In genomic region chr11:55041348-55041747, GRCm38 (mm10) we compare ENCODE assay signal across 10 mouse cellular contexts. TPM values are rescaled to one million over a fixed set of nuclear protein-coding genes. Genes with fewer than 3 reads are reported as not detected.
DNase-seq lines count a peak whose midpoint lies in the region; ATAC-seq and TF ChIP-seq lines count a peak whose summit lies in the region.
"Had no signal": no experiment of that assay in that cellular context is flagged by ENCODE, and none has a peak within 500 bp of the region (broad histone marks: within the 10 kb centered on the region; RNA-seq: fewer than 3 reads in every experiment).

No protein-coding gene starts in this region.

- 84% methylated on average over 4 of the region's 4 CpGs for WGBS in limb, embryonic 11.5 days
- WGBS in limb, embryonic 10.5 days: 79% methylated on average over 4 of the region's 4 CpGs
- 84% methylated on average over 4 of the region's 4 CpGs for WGBS in midbrain, embryonic 13.5 days

- H3K4me2 ChIP-seq in limb, embryonic 11.5 days (ENCODE audit: low read depth, severe bottlenecking): no peak overlapping the region
- no peak overlapping the region for H3K4me2 ChIP-seq in midbrain, embryonic 13.5 days (replicated peaks)
- H3K4me2 ChIP-seq: kidney, embryonic 15.5 days; lung, embryonic 15.5 days had no signal

- TF ChIP-seq CTCF in bone marrow macrophage, adult 2 months (IDR thresholded peaks at IDR 0.05; ENCODE audit: low read depth, low read length): peak; percentile 51; the same call in 1 of the 2 replicates

- no peaks in the 10 kb centered on the region for H3K36me3 ChIP-seq in limb, embryonic 11.5 days (ENCODE audit: control insufficient read depth, insufficient read depth, low read length)
- H3K36me3 ChIP-seq in limb, embryonic 10.5 days: no peaks in the 10 kb centered on the region
- no peaks in the 10 kb centered on the region for H3K36me3 ChIP-seq in midbrain, embryonic 13.5 days
- H3K36me3 ChIP-seq: kidney, embryonic 15.5 days; lung, embryonic 15.5 days had no signal

- peak; percentile 16 for DNase-seq in gastrocnemius, postnatal 10 days
- no peak for DNase-seq in gastrocnemius, postnatal 36 days
- peak; percentile 28 for DNase-seq in limb, embryonic 11.5 days (ENCODE audit: low spot score)
- no peak for DNase-seq in limb, embryonic 10.5 days (ENCODE audit: low spot score)
- peak; percentile 43 to 52 for DNase-seq in B cell, adult 2 months
- no peak for DNase-seq in adrenal gland, postnatal 10 days

- no peak overlapping the region for H3K9ac ChIP-seq in limb, embryonic 11.5 days (ENCODE audit: low read length)
- no peak overlapping the region for H3K9ac ChIP-seq in midbrain, embryonic 13.5 days (replicated peaks)
- H3K9ac ChIP-seq: kidney, embryonic 15.5 days; lung, embryonic 15.5 days had no signal

- no peak overlapping the region for H3K27ac ChIP-seq in limb, embryonic 11.5 days (replicated peaks; ENCODE audit: low read depth, low read length)
- H3K27ac ChIP-seq in limb, embryonic 10.5 days: no peak overlapping the region
- no peak overlapping the region for H3K27ac ChIP-seq in bone marrow macrophage, adult 2 months (ENCODE audit: insufficient read depth, low read depth, low read length)
- no peak overlapping the region for H3K27ac ChIP-seq in midbrain, embryonic 13.5 days
- H3K27ac ChIP-seq: kidney, embryonic 15.5 days; lung, embryonic 15.5 days had no signal

- intact Hi-C loops in gastrocnemius, postnatal 36 days (cut with DNase I): no loop called here

- ATAC-seq in limb, embryonic 11.5 days (ENCODE audit: insufficient number of reproducible peaks, low FRiP score, low TSS enrichment, low read depth): no peak
- ATAC-seq in midbrain, embryonic 13.5 days: no peak

- no peak overlapping the region for H3K4me3 ChIP-seq in limb, embryonic 11.5 days (ENCODE audit: low read depth, low read length)
- H3K4me3 ChIP-seq in limb, embryonic 10.5 days: no peak overlapping the region
- no peak overlapping the region for H3K4me3 ChIP-seq in bone marrow macrophage, adult 2 months (ENCODE audit: insufficient read depth, low read length)
- H3K4me3 ChIP-seq in midbrain, embryonic 13.5 days (replicated peaks): no peak overlapping the region
- H3K4me3 ChIP-seq: kidney, embryonic 15.5 days; lung, embryonic 15.5 days had no signal

- no peaks in the 10 kb centered on the region for H3K4me1 ChIP-seq in limb, embryonic 11.5 days (ENCODE audit: control insufficient read depth, insufficient read depth, low read length)
- no peaks in the 10 kb centered on the region; the same call in 1 of the 2 replicates for H3K4me1 ChIP-seq in limb, embryonic 10.5 days
- no peaks in the 10 kb centered on the region for H3K4me1 ChIP-seq in bone marrow macrophage, adult 2 months (ENCODE audit: control insufficient read depth, insufficient read depth, low read length)
- no peaks in the 10 kb centered on the region for H3K4me1 ChIP-seq in midbrain, embryonic 13.5 days (replicated peaks)
- H3K4me1 ChIP-seq: kidney, embryonic 15.5 days; lung, embryonic 15.5 days had no signal

- no peaks in the 10 kb centered on the region for H3K9me3 ChIP-seq in limb, embryonic 11.5 days (ENCODE audit: control insufficient read depth, low read length)
- no peaks in the 10 kb centered on the region for H3K9me3 ChIP-seq in limb, embryonic 10.5 days (replicated peaks)
- H3K9me3 ChIP-seq in midbrain, embryonic 13.5 days: no peaks in the 10 kb centered on the region
- H3K9me3 ChIP-seq: kidney, embryonic 15.5 days; lung, embryonic 15.5 days had no signal

- H3K27me3 ChIP-seq in limb, embryonic 11.5 days (ENCODE audit: control insufficient read depth, insufficient read depth, low read length): no peaks in the 10 kb centered on the region
- 0 out of 2 replicates have a peak, but pooled peaks cover under 1% of the 10 kb centered on the region for H3K27me3 ChIP-seq in limb, embryonic 10.5 days (ENCODE audit: low read depth, poor library complexity, severe bottlenecking)
- no peaks in the 10 kb centered on the region for H3K27me3 ChIP-seq in midbrain, embryonic 13.5 days
- H3K27me3 ChIP-seq: kidney, embryonic 15.5 days; lung, embryonic 15.5 days had no signal

- TF ChIP-seq POLR2A in bone marrow macrophage, adult 2 months (IDR thresholded peaks at IDR 0.05; ENCODE audit: borderline replicate concordance, low read depth, low read length): no peak

RNA-seq across cellular contexts. Expression of gene Anxa6, which starts 8.1 kb away (rescaled TPM):
- total RNA-seq in gastrocnemius, postnatal 10 days (2021): 100 to 1,000 TPM; 297 to 313 TPM
- total RNA-seq in gastrocnemius, postnatal 36 days (2021): 100 to 1,000 TPM; 168 to 176 TPM
- polyA plus RNA-seq in limb, embryonic 11.5 days (2014; fragmentation: Nextera tagmentation; extraction: Ambion mirVana): 93.9 and 97.4 TPM in 2 replicates
- polyA plus RNA-seq in limb, embryonic 10.5 days (2016; fragmentation: Nextera tagmentation; extraction: Ambion mirVana): 53.5 and 69.1 TPM in 2 replicates
- 157 and 169 TPM in 2 replicates for polyA plus RNA-seq in bone marrow macrophage, adult 2 months (2012; ENCODE audit: insufficient read depth, insufficient read length, missing spikeins)
- 30.7 and 36.5 TPM in 2 replicates for polyA plus RNA-seq in midbrain, embryonic 13.5 days (2015; fragmentation: Nextera tagmentation; extraction: Ambion mirVana)
- 100 to 1,000 TPM; 181 to 222 TPM for total RNA-seq in adrenal gland, postnatal 10 days (2021)

RNA-seq across cellular contexts. Expression of gene Ccdc69, which starts 36.6 kb away (rescaled TPM):
- 10 to 100 TPM; 14.1 to 14.4 TPM for total RNA-seq in gastrocnemius, postnatal 10 days (2021)
- total RNA-seq in gastrocnemius, postnatal 36 days (2021): 1 to 10 TPM; 3.5 to 4.9 TPM
- 0.23 and 0.88 TPM in 2 replicates for polyA plus RNA-seq in limb, embryonic 11.5 days (2014; fragmentation: Nextera tagmentation; extraction: Ambion mirVana)
- 0.61 and 0.85 TPM in 2 replicates for polyA plus RNA-seq in limb, embryonic 10.5 days (2016; fragmentation: Nextera tagmentation; extraction: Ambion mirVana)
- polyA plus RNA-seq in bone marrow macrophage, adult 2 months (2012; ENCODE audit: insufficient read depth, insufficient read length, missing spikeins): 5.3 and 6.0 TPM in 2 replicates
- 0.19 TPM in 1 of 2 replicates, not detected in the other for polyA plus RNA-seq in midbrain, embryonic 13.5 days (2015; fragmentation: Nextera tagmentation; extraction: Ambion mirVana)
- total RNA-seq in adrenal gland, postnatal 10 days (2021): 1 to 10 TPM; 7.3 to 7.8 TPM

RNA-seq across cellular contexts. Expression of gene Gm2a, which starts 56.6 kb away (rescaled TPM):
- 10 to 100 TPM; 12.3 to 14.5 TPM for total RNA-seq in gastrocnemius, postnatal 10 days (2021)
- total RNA-seq in gastrocnemius, postnatal 36 days (2021): 1 to 10 TPM; 7.0 to 7.2 TPM
- polyA plus RNA-seq in limb, embryonic 11.5 days (2014; fragmentation: Nextera tagmentation; extraction: Ambion mirVana): 9.0 TPM in 2 replicates
- polyA plus RNA-seq in limb, embryonic 10.5 days (2016; fragmentation: Nextera tagmentation; extraction: Ambion mirVana): 4.5 and 7.2 TPM in 2 replicates
- polyA plus RNA-seq in bone marrow macrophage, adult 2 months (2012; ENCODE audit: insufficient read depth, insufficient read length, missing spikeins): 216 and 231 TPM in 2 replicates
- polyA plus RNA-seq in midbrain, embryonic 13.5 days (2015; fragmentation: Nextera tagmentation; extraction: Ambion mirVana): 13.2 and 14.5 TPM in 2 replicates
- 10 to 100 TPM; 75.3 to 78.6 TPM for total RNA-seq in adrenal gland, postnatal 10 days (2021)

Comparison
In these comparisons a context has a peak if more than half of its experiments do, and no peak if none do; other contexts are left out.
1. DNase-seq: peak in gastrocnemius, postnatal 10 days (single experiment), limb, embryonic 11.5 days (single experiment) and B cell, adult 2 months (2 of 2); none in gastrocnemius, postnatal 36 days (0 of 2), limb, embryonic 10.5 days (single experiment) and adrenal gland, postnatal 10 days (single experiment).
2. RNA of gene Gm2a, which starts 56.6 kb away (polyA plus RNA-seq): 216 to 231 TPM in bone marrow macrophage, adult 2 months; 13.2 to 14.5 TPM in midbrain, embryonic 13.5 days, 9.0 TPM in limb, embryonic 11.5 days and 4.5 to 7.2 TPM in limb, embryonic 10.5 days; every median in the first group is over 10 times any median in the second.